Mouse (Mus musculus) adrenal gland, adult 2 months (tissue): ENCODE data around the gene Nav1. TPM values are rescaled to one million over a fixed set of nuclear protein-coding genes. Genes with fewer than 3 reads are reported as not detected.

ENCODE experiments used
- DNase-seq: peaks from one replicate; pipeline ENCODE4 v3.0.0; 2021
- microRNA-seq, 2 experiments: library from miRNA; unstranded; fragments of <30 nt; microRNA quantifications; one replicate each; pipeline ENCODE4 v1.2.0; 2021
- polyA plus RNA-seq: library from polyadenylated mRNA; depleted of rRNA; stranded (reverse); fragments of >200 nt; gene quantifications from 2 replicates; pipeline ENCODE4 v1.2.3, GENCODE M21; 2012; rRNA removed
- total RNA-seq, 2 experiments: library from RNA; stranded (reverse); gene quantifications; 2 replicates each; pipeline ENCODE4 v1.2.3; 2021

Nav1 gene
- total and polyA plus RNA-seq, 3 experiments, result 7.2 to 17.2 (median 13.0) TPM

DNA sequence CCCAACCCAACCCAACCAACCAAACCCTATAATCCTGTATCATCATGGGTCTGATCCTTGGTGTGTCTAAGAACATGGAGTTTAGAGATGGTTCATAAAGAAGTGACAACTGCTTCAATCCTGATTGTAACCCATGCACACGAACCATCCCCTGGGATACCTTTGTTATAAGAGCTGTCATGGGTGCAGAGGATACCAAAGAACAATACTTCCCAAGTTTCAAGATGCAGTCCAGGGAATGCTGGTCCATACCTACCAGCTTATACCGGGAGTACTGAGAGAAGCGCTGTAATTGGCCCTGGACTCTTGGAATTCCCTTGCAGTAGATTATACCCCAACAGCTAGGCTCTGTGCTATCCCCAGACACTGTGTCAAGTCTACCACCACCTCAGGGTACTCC, 165.2 kb downstream of the Nav1 start:
- DNase-seq, result no peak

DNA sequence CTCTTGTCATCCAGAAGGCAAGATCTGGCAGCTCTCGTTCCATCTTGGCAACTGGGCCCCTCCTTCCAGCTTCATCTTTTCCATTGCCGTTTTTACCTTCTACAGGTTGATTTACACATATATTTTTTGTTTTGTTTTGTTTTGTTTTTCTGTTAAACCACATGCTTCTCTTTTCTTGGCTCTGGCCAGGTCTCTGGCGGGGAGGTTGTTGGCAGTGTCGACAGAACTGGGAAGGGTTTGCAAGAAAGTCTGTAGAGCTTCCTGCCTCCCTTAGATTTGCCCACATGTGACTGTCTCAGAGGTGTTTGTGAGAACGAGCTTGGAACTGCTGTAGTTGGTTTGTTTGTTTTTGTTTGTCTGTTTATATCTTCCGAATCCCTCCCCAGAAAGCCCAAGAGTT, 166.1 kb downstream of the Nav1 start:
- DNase-seq, result no peak

DNA sequence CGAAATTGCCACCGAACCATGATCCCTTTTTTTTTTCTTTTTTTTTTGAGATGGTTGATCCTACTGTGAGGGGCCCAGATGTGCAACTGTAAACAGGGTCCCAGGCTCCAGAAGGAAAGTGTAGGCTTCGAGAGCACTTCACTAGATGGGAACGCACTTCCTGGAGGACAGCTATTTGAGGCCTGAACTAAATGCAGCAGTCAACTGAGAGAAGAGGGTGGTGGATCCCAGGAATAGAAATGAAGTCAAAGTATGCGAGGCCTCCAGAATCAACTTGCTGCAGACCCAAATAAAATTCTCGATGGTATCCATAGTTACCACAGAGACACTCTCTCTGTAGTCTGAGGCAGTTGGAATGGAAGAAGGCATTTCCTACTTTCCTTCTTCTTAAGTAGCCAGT, 168.3 kb downstream of the Nav1 start:
- no peak for DNase-seq

GRCm38 (mm10) chr1:135435823-135436222, 171.3 kb downstream of the Nav1 start:
- DNase-seq, result no peak

GRCm38 (mm10) chr1:135430669-135431017, 176.5 kb downstream of the Nav1 start:
- no peak for DNase-seq

GRCm38 (mm10) chr1:135429901-135430668, 177.0 kb downstream of the Nav1 start, which contains the start of gene Ipo9:
Ipo9 (minus strand) TSS chr1:135430499.
- DNase-seq, result peak; percentile 96

DNA sequence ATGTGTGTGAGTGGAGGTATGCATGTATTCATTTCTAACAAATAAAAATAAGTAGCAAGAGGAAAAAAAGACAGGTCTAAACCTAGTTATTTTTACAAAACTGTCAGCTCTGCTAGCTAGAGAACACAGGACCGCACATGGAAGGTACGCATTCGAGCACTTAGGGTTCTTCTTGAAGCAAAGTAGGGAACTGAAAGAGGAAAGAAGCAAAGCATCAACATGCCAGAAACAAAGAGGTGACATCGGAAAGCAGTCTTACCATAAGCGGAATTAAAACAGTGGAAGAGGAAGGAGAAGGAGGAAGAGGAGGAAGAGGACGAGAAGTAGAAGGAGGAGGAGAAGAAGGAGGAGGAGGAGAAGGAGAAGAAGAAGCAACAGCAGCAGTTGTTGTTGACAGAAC, 179.7 kb downstream of the Nav1 start:
- DNase-seq, result no peak

DNA sequence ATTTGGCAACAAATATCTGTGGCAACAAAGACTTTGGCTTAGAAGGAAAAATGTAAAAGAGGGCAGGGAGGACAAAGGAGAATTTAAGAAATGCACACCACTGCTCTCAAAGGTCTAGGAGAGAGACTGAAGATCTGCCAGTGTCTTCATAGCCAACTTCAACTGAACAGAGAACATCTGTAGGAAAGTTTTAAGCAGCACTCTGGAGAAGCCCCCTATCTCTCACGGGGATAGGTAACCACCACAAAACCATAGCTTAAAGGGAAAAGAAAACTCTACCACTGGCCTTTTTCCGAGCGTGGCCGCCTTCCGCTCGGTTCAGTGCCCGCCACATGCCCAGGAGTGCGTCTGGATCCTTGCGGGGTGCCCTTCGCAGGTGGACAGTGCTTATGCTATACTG, 180.4 kb downstream of the Nav1 start:
- DNase-seq, result no peak

DNA sequence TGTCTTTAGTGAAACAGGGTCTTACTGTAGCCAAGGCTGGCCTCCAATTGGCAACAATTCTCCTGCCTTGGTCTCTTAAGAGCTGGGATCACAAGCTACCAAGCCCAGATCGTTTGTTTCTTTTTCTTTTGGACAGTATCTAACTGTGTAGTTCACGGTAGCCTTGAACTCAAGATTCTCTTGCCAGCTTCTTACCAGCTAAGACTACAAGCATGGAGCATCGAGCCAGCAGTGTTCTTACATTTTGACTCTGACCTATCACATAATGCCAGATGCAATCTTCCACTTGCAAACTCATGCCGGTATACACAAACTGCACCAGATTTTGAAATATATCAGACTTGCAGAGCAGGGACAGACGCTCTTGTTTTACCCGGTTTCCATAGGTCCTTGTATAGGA, 184.3 kb downstream of the Nav1 start:
- DNase-seq, result no peak

GRCm38 (mm10) chr1:135413996-135414395, 193.1 kb downstream of the Nav1 start:
- DNase-seq, result peak; percentile 75

GRCm38 (mm10) chr1:135412130-135412529, 195.0 kb downstream of the Nav1 start:
- DNase-seq, result no peak

- peak; percentile 79 for DNase-seq
These were observed 196.1 kb downstream of the Nav1 start for GRCm38 (mm10) chr1:135410967-135411366.

GRCm38 (mm10) chr1:135408973-135409372, 198.1 kb downstream of the Nav1 start:
- DNase-seq, result no peak

GRCm38 (mm10) chr1:135405356-135405755, 201.7 kb downstream of the Nav1 start:
- no peak for DNase-seq

- no peak for DNase-seq
These were observed 205.5 kb downstream of the Nav1 start for GRCm38 (mm10) chr1:135401452-135402110.

DNA sequence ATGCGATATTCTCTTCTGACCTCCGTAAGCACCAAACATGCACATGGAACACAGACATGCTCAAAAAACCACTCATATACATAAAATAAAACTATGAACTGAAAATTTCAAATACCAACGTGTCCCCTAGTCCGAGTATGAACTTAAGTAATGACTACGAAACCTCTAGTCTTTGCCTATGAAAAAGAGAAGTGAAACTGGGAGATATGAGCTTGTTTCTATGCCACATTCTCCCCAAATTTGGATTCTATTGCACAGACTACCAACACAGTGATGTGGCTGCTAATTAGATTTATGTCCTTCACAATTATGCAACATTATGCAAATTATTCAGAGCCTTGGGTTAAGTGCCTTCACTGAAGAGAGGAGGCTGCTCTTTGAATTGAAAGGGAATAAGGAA, 207.6 kb downstream of the Nav1 start:
- DNase-seq, result no peak

- DNase-seq, result peak; percentile 48
These were observed 221.9 kb downstream of the Nav1 start for GRCm38 (mm10) chr1:135385161-135385560.

Small RNAs within 50 kb of the gene (microRNA-seq; reads per million reads assigned to microRNA genes)
- gene Mir1231, result 0.66 to 0.83 reads per million in 2 experiments

Other genes with a start within 250 kb of the Nav1 start
- 10 to 100 TPM in 1 of 2 experiments, 1 to 10 TPM in 1; 9.6 to 11.7 TPM for gene Shisa4, start 232.1 kb downstream of the Nav1 start, total RNA-seq
- 29.3 and 47.0 TPM in 2 replicates for gene Shisa4, start 232.1 kb downstream of the Nav1 start, polyA plus RNA-seq
- gene Ipo9, start 176.8 kb downstream of the Nav1 start, total RNA-seq, result 10 to 100 TPM; 58.6 to 77.5 TPM
- 76.6 and 80.7 TPM in 2 replicates for gene Ipo9, start 176.8 kb downstream of the Nav1 start, polyA plus RNA-seq
- gene Csrp1, start 112.8 kb upstream of the Nav1 start, total RNA-seq, result 100 to 1,000 TPM in 1 of 2 experiments, 10 to 100 TPM in 1; 68.0 to 133 TPM
- 65.7 and 70.2 TPM in 2 replicates for gene Csrp1, start 112.8 kb upstream of the Nav1 start, polyA plus RNA-seq
- 10 to 100 TPM; 35.1 to 83.1 TPM for gene Phlda3, start 158.8 kb upstream of the Nav1 start, total RNA-seq
- 119 and 180 TPM in 2 replicates for gene Phlda3, start 158.8 kb upstream of the Nav1 start, polyA plus RNA-seq
- gene Tnni1, start 172.1 kb upstream of the Nav1 start, total RNA-seq, result not detected
- 0.15 and 0.28 TPM in 2 replicates for gene Tnni1, start 172.1 kb upstream of the Nav1 start, polyA plus RNA-seq
- under 1 TPM; 0.14 to 0.17 TPM for gene Lad1, start 211.3 kb upstream of the Nav1 start, total RNA-seq
- 0.38 and 0.40 TPM in 2 replicates for gene Lad1, start 211.3 kb upstream of the Nav1 start, polyA plus RNA-seq
- 1 to 10 TPM; 3.1 to 5.7 TPM for gene Tnnt2, start 229.1 kb upstream of the Nav1 start, total RNA-seq
- 0.66 and 1.00 TPM in 2 replicates for gene Tnnt2, start 229.1 kb upstream of the Nav1 start, polyA plus RNA-seq